21 mouse cellular contexts compared by ENCODE assay signal in genomic region chr12:91027100-91027499, GRCm38 (mm10).
"Had no signal": no experiment of that assay in that cellular context is flagged by ENCODE, and none has a peak within 500 bp of the region (broad histone marks: within the 10 kb centered on the region; RNA-seq: fewer than 3 reads in every experiment).

No protein-coding gene starts in this region.

- H3K4me2 ChIP-seq: intestine, embryonic 15.5 days; kidney, embryonic 15.5 days; limb, embryonic 13.5 days; midbrain, embryonic 13.5 days; neural tube, embryonic 13.5 days; stomach, embryonic 15.5 days had no signal

- H3K9ac ChIP-seq: intestine, embryonic 15.5 days; kidney, embryonic 15.5 days; limb, embryonic 13.5 days; liver, embryonic 14.5 days; midbrain, embryonic 13.5 days; neural tube, embryonic 13.5 days; stomach, embryonic 15.5 days had no signal

- ATAC-seq: intestine, embryonic 15.5 days; midbrain, embryonic 13.5 days; midbrain, embryonic 16.5 days had no signal

- H3K9me3 ChIP-seq: intestine, embryonic 15.5 days; kidney, embryonic 15.5 days; limb, embryonic 13.5 days; megakaryocyte, embryonic 14.5 days; midbrain, embryonic 10.5 days; midbrain, embryonic 13.5 days; neural tube, embryonic 13.5 days; stomach, embryonic 15.5 days had no signal

- H3K4me3 ChIP-seq: intestine, embryonic 15.5 days; kidney, embryonic 15.5 days; limb, embryonic 13.5 days; megakaryocyte, embryonic 14.5 days; midbrain, embryonic 10.5 days; midbrain, embryonic 13.5 days; myocyte; neural tube, embryonic 13.5 days; stomach, embryonic 15.5 days had no signal

- H3K27ac ChIP-seq: intestine, embryonic 15.5 days; kidney, embryonic 15.5 days; limb, embryonic 13.5 days; liver, embryonic 14.5 days; midbrain, embryonic 10.5 days; midbrain, embryonic 13.5 days; neural tube, embryonic 13.5 days had no signal

- H3K4me1 ChIP-seq: intestine, embryonic 15.5 days; kidney, embryonic 15.5 days; limb, embryonic 13.5 days; megakaryocyte, embryonic 14.5 days; midbrain, embryonic 10.5 days; midbrain, embryonic 13.5 days; neural tube, embryonic 13.5 days; stomach, embryonic 15.5 days had no signal

- H3K27me3 ChIP-seq: intestine, embryonic 15.5 days; kidney, embryonic 15.5 days; limb, embryonic 13.5 days; megakaryocyte, embryonic 14.5 days; midbrain, embryonic 13.5 days; neural tube, embryonic 13.5 days; stomach, embryonic 15.5 days had no signal

- H3K36me3 ChIP-seq: intestine, embryonic 15.5 days; kidney, embryonic 15.5 days; limb, embryonic 13.5 days; midbrain, embryonic 10.5 days; midbrain, embryonic 13.5 days; neural tube, embryonic 13.5 days; stomach, embryonic 15.5 days had no signal

- DNase-seq: kidney, adult 11 months; kidney, adult 8-10 months; kidney, postnatal 10 days; kidney, postnatal 36 days; left cerebral cortex, postnatal 4 days; lung, postnatal 14 days; retina, postnatal 1 day; right cerebral cortex, postnatal 25 days; spleen, adult 18-20 months; thymus, postnatal 25 days had no signal
